Mouse (Mus musculus): ENCODE results near the gene Vmn1r19. TPM values are rescaled to one million over a fixed set of nuclear protein-coding genes. Genes with fewer than 3 reads are reported as not detected.

The Vmn1r19 gene
- polyA plus RNA-seq (2021; fragmentation: Nextera tagmentation): not detected in 2 replicates
- long read RNA-seq, experiment 1: 0 reads
- long read RNA-seq, experiment 2: 0 reads

GRCm38 (mm10) chr6:57403480-57403879 lies at the start of gene Vmn1r19:
Gene Vmn1r19 (plus strand): TSS chr6:57403780.

GRCm38 (mm10) chr6:57363627-57364026 lies 40.0 kb upstream of the Vmn1r19 start, which contains the start of gene Vmn1r17:
Gene Vmn1r17 (minus strand): TSS chr6:57363727.

DNA sequence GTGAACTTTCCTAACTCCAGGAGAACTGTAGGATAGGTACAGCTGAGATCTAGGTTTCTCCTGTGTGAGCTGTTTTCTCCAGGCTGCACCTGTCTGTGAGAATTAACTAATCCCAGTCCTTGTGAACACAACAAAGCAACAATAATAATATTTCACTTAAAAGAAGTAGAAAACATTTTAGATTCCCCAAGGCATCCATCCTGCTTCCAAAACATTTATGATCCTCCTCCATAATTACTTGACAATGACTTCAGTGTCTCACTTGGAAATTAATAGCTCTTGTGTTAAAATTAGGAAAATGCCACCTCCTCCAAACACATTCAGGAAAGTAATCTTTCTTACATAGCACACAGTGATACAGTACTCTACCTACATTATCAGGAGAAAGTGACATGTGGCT lies 7.9 kb upstream of the Vmn1r19 start, which contains the start of gene Vmn1r18:
TSS of gene Vmn1r18 (minus strand) at position 101 of the 400 bp plus-strand sequence.

GRCm38 (mm10) chr6:57428630-57429029 lies 25.1 kb downstream of the Vmn1r19 start, which contains the start of gene Vmn1r20:
Gene Vmn1r20 (plus strand): TSS chr6:57428930.

Other genes starting within 250 kb of the Vmn1r19 start
- gene Vmn1r12, start 246.9 kb upstream of the Vmn1r19 start, polyA plus RNA-seq (2021; fragmentation: Nextera tagmentation): not detected in 2 replicates
- gene Vmn1r13, start 200.5 kb upstream of the Vmn1r19 start, polyA plus RNA-seq (2021; fragmentation: Nextera tagmentation): not detected in 2 replicates
- not detected in 2 replicates for gene Vmn1r14, start 172.1 kb upstream of the Vmn1r19 start, polyA plus RNA-seq (2021; fragmentation: Nextera tagmentation)
- not detected in 2 replicates for gene Vmn1r15, start 145.8 kb upstream of the Vmn1r19 start, polyA plus RNA-seq (2021; fragmentation: Nextera tagmentation)
- gene Vmn1r16, start 74.3 kb upstream of the Vmn1r19 start, polyA plus RNA-seq (2021; fragmentation: Nextera tagmentation): not detected in 2 replicates
- not detected in 2 replicates for gene Vmn1r17, start 40.1 kb upstream of the Vmn1r19 start, polyA plus RNA-seq (2021; fragmentation: Nextera tagmentation)
- gene Vmn1r18, start 8.0 kb upstream of the Vmn1r19 start, polyA plus RNA-seq (2021; fragmentation: Nextera tagmentation): not detected in 2 replicates
- gene Vmn1r20, start 25.1 kb downstream of the Vmn1r19 start, polyA plus RNA-seq (2021; fragmentation: Nextera tagmentation): not detected in 2 replicates
- 27.0 and 32.1 TPM in 2 replicates for gene Ppm1k, start 131.7 kb downstream of the Vmn1r19 start, polyA plus RNA-seq (2021; fragmentation: Nextera tagmentation)
- 2.7 and 4.8 TPM in 2 replicates for gene Herc6, start 177.2 kb downstream of the Vmn1r19 start, polyA plus RNA-seq (2021; fragmentation: Nextera tagmentation)

Measured in left cerebral cortex, adult 6 months (tissue).